Mouse (Mus musculus): ENCODE data around the gene Gm16427. TPM values are rescaled to one million over a fixed set of nuclear protein-coding genes. Genes with fewer than 3 reads are reported as not detected.
"Not testable (repeated sequence)": the region's sequence is repeated elsewhere in the genome, so short reads cannot be mapped to it uniquely, and the experiment has no call there.

Gm16427 gene
- not detected in 2 replicates for polyA plus RNA-seq (2014; fragmentation: Nextera tagmentation; extraction: Ambion mirVana)

DNA sequence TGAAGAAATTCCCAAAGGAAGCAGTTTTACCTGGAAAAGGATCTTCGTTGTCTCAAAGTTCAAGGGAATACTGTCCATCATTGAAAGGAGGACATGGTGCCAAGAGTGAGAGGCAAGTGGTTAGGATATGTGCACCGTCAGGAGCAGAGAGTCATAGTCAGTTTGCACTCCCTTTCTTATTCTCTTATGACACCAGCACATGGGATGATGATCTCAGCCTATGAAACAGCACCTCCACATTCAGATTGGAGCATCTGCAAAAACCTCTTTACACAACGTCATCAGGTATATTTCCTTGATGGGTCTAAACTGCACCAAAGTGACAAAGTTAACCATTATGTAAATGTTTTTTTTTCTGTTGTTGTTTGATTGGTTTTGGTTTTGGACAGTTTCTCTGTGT lies at the start of gene Gm16427:
Gene Gm16427, minus strand, starts transcription at position 101 of the 400 bp plus-strand sequence.
- WGBS, result 92% methylated on average over 2 of the region's 3 CpGs
- not testable (repeated sequence) for ATAC-seq (ENCODE audit: low FRiP score); H3K9me3 ChIP-seq (ENCODE audit: control insufficient read depth, low read length)

More for the DNA sequence above, at the start of gene Gm16427:
- not testable (repeated sequence) for H3K27me3 ChIP-seq (ENCODE audit: control insufficient read depth, insufficient read depth, low read length); H3K4me3 ChIP-seq (ENCODE audit: low read depth, low read length); H3K36me3 ChIP-seq (ENCODE audit: control insufficient read depth, insufficient read depth, low read length); DNase-seq (ENCODE audit: low spot score, missing footprints); H3K4me1 ChIP-seq (ENCODE audit: control insufficient read depth, insufficient read depth, low read length); H3K4me2 ChIP-seq; H3K27ac ChIP-seq (ENCODE audit: low read depth, low read length); H3K9ac ChIP-seq (ENCODE audit: low read length)

Other genes starting within 250 kb of the Gm16427 start
- gene C87414, start 131.4 kb upstream of the Gm16427 start, polyA plus RNA-seq (2014; fragmentation: Nextera tagmentation; extraction: Ambion mirVana), result not detected in 2 replicates

All from midbrain, embryonic 11.5 days (tissue).